Mouse (Mus musculus) ES-Bruce4 (cell line): ENCODE data around the gene Tenm2. TPM values are rescaled to one million over a fixed set of nuclear protein-coding genes. Genes with fewer than 3 reads are reported as not detected.

Source experiments
- H3K27ac ChIP-seq: 2 replicates; pipeline ENCODE4 v1.5.1; 2012; ENCODE audit warnings: low read length, inconsistent platforms; ENCODE audit not compliant: insufficient read depth
- H3K27me3 ChIP-seq: 2 replicates; pipeline ENCODE4 v1.6.1; 2012; ENCODE audit warnings: mild to moderate bottlenecking, low read length, inconsistent platforms; ENCODE audit not compliant: control insufficient read depth, poor library complexity, insufficient read depth, severe bottlenecking
- H3K36me3 ChIP-seq: 2 replicates; pipeline ENCODE4 v1.6.1; 2012; ENCODE audit warnings: inconsistent platforms, mild to moderate bottlenecking, low read length, moderate library complexity; ENCODE audit not compliant: control insufficient read depth, poor library complexity, insufficient read depth, severe bottlenecking
- H3K4me1 ChIP-seq: one replicate; pipeline ENCODE4 v1.8.1; 2011; ENCODE audit warnings: low read length; ENCODE audit not compliant: control insufficient read depth, insufficient read depth
- H3K4me3 ChIP-seq: 2 replicates; pipeline ENCODE4 v1.5.1; 2011; ENCODE audit warnings: low read depth, mild to moderate bottlenecking, low read length
- H3K9ac ChIP-seq: 2 replicates; pipeline ENCODE4 v1.6.1; 2012; ENCODE audit warnings: low read depth, mild to moderate bottlenecking, inconsistent platforms; ENCODE audit not compliant: poor library complexity, severe bottlenecking
- H3K9me3 ChIP-seq: replicated peaks from 2 replicates; pipeline ENCODE4 v1.6.1; 2012; ENCODE audit warnings: mild to moderate bottlenecking, low read length, inconsistent platforms; ENCODE audit not compliant: control insufficient read depth, poor library complexity, insufficient read depth, severe bottlenecking
- CTCF ChIP-seq: IDR thresholded peaks from one replicate; pipeline ENCODE4 v1.8.1; 2011; ENCODE audit warnings: low read depth, low read length
- EP300 ChIP-seq: IDR thresholded peaks from 2 replicates; pipeline ENCODE4 v1.6.1; 2011; ENCODE audit warnings: low read depth, low read length; ENCODE audit not compliant: insufficient read depth
- POLR2A ChIP-seq: IDR thresholded peaks from one replicate; pipeline ENCODE4 v1.8.1; 2011; ENCODE audit warnings: low read length; ENCODE audit not compliant: insufficient read depth
- polyA plus RNA-seq: library from polyadenylated mRNA; stranded (reverse); fragments of >200 nt; gene quantifications from 2 replicates; pipeline ENCODE4 v1.2.4, GENCODE M21; 2011; ENCODE audit warnings: low read depth; ENCODE audit not compliant: missing spikeins, insufficient read depth, insufficient read length

The Tenm2 gene
- polyA plus RNA-seq, 1 experiment, result not detected

- Histone ChIP-seq H3K9ac (no peak overlapping the region), H3K27me3 (no peaks in the 10 kb centered on the region)
- TF ChIP-seq CTCF, result no peak
- TF ChIP-seq POLR2A, result no peak
- TF ChIP-seq EP300, result no peak
Measured at GRCm38 (mm10) chr11:36481086-36481485, 754.7 kb downstream of the Tenm2 start.

GRCm38 (mm10) chr11:36469811-36470551, 765.8 kb downstream of the Tenm2 start:
- Histone ChIP-seq H3K27me3 (no peaks in the 10 kb centered on the region), H3K4me3 (no peak overlapping the region), H3K27ac (no peak overlapping the region), H3K9ac (no peak overlapping the region), H3K4me1 (no peaks in the 10 kb centered on the region), H3K9me3 (no peaks in the 10 kb centered on the region), H3K36me3 (no peaks in the 10 kb centered on the region)
- TF ChIP-seq POLR2A (no peak), CTCF (no peak), EP300 (no peak)

More at GRCm38 (mm10) chr11:36481086-36481485, 754.7 kb downstream of the Tenm2 start:
- no peaks in the 10 kb centered on the region for H3K36me3 ChIP-seq
- H3K4me3 ChIP-seq, result no peak overlapping the region
- no peaks in the 10 kb centered on the region for H3K9me3 ChIP-seq
- no peaks in the 10 kb centered on the region for H3K4me1 ChIP-seq
- H3K27ac ChIP-seq, result no peak overlapping the region

GRCm38 (mm10) chr11:36458451-36458850, 777.3 kb downstream of the Tenm2 start:
- H3K27ac ChIP-seq, result no peak overlapping the region
- H3K36me3 ChIP-seq, result no peaks in the 10 kb centered on the region
- TF ChIP-seq POLR2A (no peak), EP300 (no peak), CTCF (no peak)
- H3K9me3 ChIP-seq, result no peaks in the 10 kb centered on the region
- no peaks in the 10 kb centered on the region for H3K27me3 ChIP-seq
- no peaks in the 10 kb centered on the region for H3K4me1 ChIP-seq
- no peak overlapping the region for H3K4me3 ChIP-seq
- H3K9ac ChIP-seq, result no peak overlapping the region

GRCm38 (mm10) chr11:36454076-36454475, 781.7 kb downstream of the Tenm2 start:
- no peaks in the 10 kb centered on the region for H3K9me3 ChIP-seq
- H3K36me3 ChIP-seq, result no peaks in the 10 kb centered on the region
- no peak overlapping the region for H3K27ac ChIP-seq
- no peaks in the 10 kb centered on the region for H3K27me3 ChIP-seq
- no peak overlapping the region for H3K4me3 ChIP-seq
- H3K9ac ChIP-seq, result no peak overlapping the region
- TF ChIP-seq CTCF (no peak), POLR2A (no peak), EP300 (no peak)
- no peaks in the 10 kb centered on the region for H3K4me1 ChIP-seq

- Histone ChIP-seq H3K27me3 (no peaks in the 10 kb centered on the region), H3K27ac (no peak overlapping the region), H3K4me3 (no peak overlapping the region), H3K9ac (no peak overlapping the region), H3K36me3 (no peaks in the 10 kb centered on the region), H3K4me1 (no peaks in the 10 kb centered on the region), H3K9me3 (no peaks in the 10 kb centered on the region)
- TF ChIP-seq CTCF, result no peak
- TF ChIP-seq EP300, result no peak
- TF ChIP-seq POLR2A, result no peak
Measured at GRCm38 (mm10) chr11:36452436-36452835, 783.3 kb downstream of the Tenm2 start.

GRCm38 (mm10) chr11:36446351-36446750, 789.4 kb downstream of the Tenm2 start:
- Histone ChIP-seq H3K4me1 (no peaks in the 10 kb centered on the region), H3K27me3 (0 out of 2 replicates have a peak, but pooled peaks cover 1% of the 10 kb centered on the region), H3K9ac (no peak overlapping the region), H3K27ac (no peak overlapping the region), H3K9me3 (no peaks in the 10 kb centered on the region), H3K36me3 (no peaks in the 10 kb centered on the region), H3K4me3 (no peak overlapping the region)
- no peak for TF ChIP-seq POLR2A
- no peak for TF ChIP-seq EP300
- no peak for TF ChIP-seq CTCF
